ENCODE assay signal across 8 mouse cellular contexts in genomic region chr8:11727651-11728481, GRCm38 (mm10). TPM values are rescaled to one million over a fixed set of nuclear protein-coding genes. Genes with fewer than 3 reads are reported as not detected.
DNase-seq lines count a peak whose midpoint lies in the region; ATAC-seq and TF ChIP-seq lines count a peak whose summit lies in the region.

TSS of gene Arhgef7 (plus strand) at chr8:11727721.

- ATAC-seq in inflammation-experienced regulatory T-cells, adult 6 months = no peak
- ATAC-seq in megakaryocyte, adult 5-6 weeks (ENCODE audit: poor library complexity, severe bottlenecking) = no peak

- intact Hi-C loops in gastrocnemius, postnatal 14 days (cut with DNase I; ENCODE audit: low total_unique reads) = no loop called here
- intact Hi-C loops in left cerebral cortex, adult 2 months (cut with DNase I) = loop anchor here (1.0 to 5.0 kb wide), 4 partner anchors 31 to 100 kb away; partner anchors contain the start of gene Ankrd10

- H3K4me3 ChIP-seq in left cerebral cortex, adult 2 months = peak within 1 kb of the TSS; percentile 77

- DNase-seq in ovary, postnatal 36 days (ENCODE audit: low spot score) = peak; percentile 55
- DNase-seq in ovary, postnatal 10 days (ENCODE audit: low spot score) = no peak
- peak; percentile 73 for DNase-seq in embryo, embryonic 10 days (ENCODE audit: low spot score)
- peak; percentile 70 for DNase-seq in gastrocnemius, postnatal 14 days
- DNase-seq in left cerebral cortex, adult 2 months (ENCODE audit: extremely low spot score in 1 of 2, low spot score in 2 of 2) = peak; percentile 77 to 86
- DNase-seq in right cerebral cortex, postnatal 36 days (ENCODE audit: low spot score in 2 of 2) = peak; percentile 79 to 82

- no peak for TF ChIP-seq CTCF in left cerebral cortex, adult 2 months (IDR thresholded peaks at IDR 0.05)

- H3K27ac ChIP-seq in left cerebral cortex, adult 2 months = peak within 1 kb of the TSS; percentile 96

RNA-seq across cellular contexts. Expression of gene Arhgef7, which starts in this region (rescaled TPM):
- total RNA-seq in gastrocnemius, postnatal 14 days (2021) = 10 to 100 TPM; 54.5 to 64.7 TPM
- polyA plus RNA-seq in inflammation-experienced regulatory T-cells, adult 6 months (2017; shearing (Covaris generic)) = 10 to 100 TPM; 23.6 to 35.3 (median 32.0) TPM
- total RNA-seq in left cerebral cortex, adult 2 months (2021) = 100 to 1,000 TPM; 129 to 140 TPM
- 39.5 and 48.5 TPM in 2 replicates for total RNA-seq in megakaryocyte, adult 5-6 weeks (2015)
- 25.0 and 27.0 TPM in 2 replicates for total RNA-seq in megakaryocyte, adult 5-6 weeks (2017)
